Mouse (Mus musculus) lung, adult 2 months (tissue): ENCODE measurements at regions not wholly inside any gene's neighbourhood (a gene's known extent, or its start where the extent isn't known, plus 50 kb on each side); places are given as distances from the start of the nearest gene placed in this dataset.

ENCODE experiments used
- DNase-seq: peaks from one replicate; pipeline ENCODE4 v3.0.0; 2022
- H3K4me1 ChIP-seq: fragments of 200-500 bp; 2 replicates; pipeline ENCODE4 v1.6.1; 2011; ENCODE audit warnings: low read length; ENCODE audit not compliant: control insufficient read depth, insufficient read depth
- H3K4me3 ChIP-seq: fragments of 200-500 bp; replicated peaks from 2 replicates; pipeline ENCODE3; 2011; ENCODE audit warnings: low read depth, mild to moderate bottlenecking, control low read depth, low read length; ENCODE audit errors: extremely low read depth
- CTCF ChIP-seq: fragments of 200-500 bp; IDR thresholded peaks from 2 replicates; pipeline ENCODE4 v1.5.1; 2011; ENCODE audit warnings: mild to moderate bottlenecking, low read length, control low read depth; ENCODE audit not compliant: insufficient read depth
- POLR2A ChIP-seq: fragments of 200-500 bp; IDR thresholded peaks from 2 replicates; pipeline ENCODE4 v1.6.1; 2011; ENCODE audit warnings: low read depth, mild to moderate bottlenecking, control low read depth, low read length, borderline replicate concordance; ENCODE audit errors: extremely low read depth
- WGBS: fragments of 180-500 bp; shearing (Covaris S2); methylation state at CpG from one replicate; pipeline ENCODE4 v1.1.7; 2018; 5-methylcytosine and 5-hydroxymethylcytosine counted together

DNA sequence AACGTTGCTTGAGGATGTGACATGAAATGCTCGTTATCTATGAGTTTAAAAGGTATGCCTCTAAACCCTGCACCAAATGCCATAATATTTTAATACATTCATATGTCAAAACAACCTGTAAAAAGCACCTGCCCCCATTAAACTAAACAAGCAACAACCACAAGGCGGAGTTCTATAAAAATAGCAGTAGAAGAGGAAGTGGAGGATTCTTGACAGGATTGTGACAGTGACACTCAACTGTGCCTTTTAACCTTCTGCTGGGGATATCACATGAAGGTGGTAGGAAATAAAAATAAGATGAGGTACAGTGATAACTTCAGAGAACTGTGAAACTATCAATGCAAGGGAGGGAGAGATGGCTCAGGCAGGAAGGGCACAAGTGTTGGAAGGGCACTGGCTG, 58.6 kb upstream of the Dbx2 start:
- H3K4me3 ChIP-seq = no peak overlapping the region
- no peak for DNase-seq
- TF ChIP-seq POLR2A (no peak), CTCF (no peak)
- no peaks in the 10 kb centered on the region for H3K4me1 ChIP-seq
- WGBS = 64% methylated on average over 3 of the region's 3 CpGs

DNA sequence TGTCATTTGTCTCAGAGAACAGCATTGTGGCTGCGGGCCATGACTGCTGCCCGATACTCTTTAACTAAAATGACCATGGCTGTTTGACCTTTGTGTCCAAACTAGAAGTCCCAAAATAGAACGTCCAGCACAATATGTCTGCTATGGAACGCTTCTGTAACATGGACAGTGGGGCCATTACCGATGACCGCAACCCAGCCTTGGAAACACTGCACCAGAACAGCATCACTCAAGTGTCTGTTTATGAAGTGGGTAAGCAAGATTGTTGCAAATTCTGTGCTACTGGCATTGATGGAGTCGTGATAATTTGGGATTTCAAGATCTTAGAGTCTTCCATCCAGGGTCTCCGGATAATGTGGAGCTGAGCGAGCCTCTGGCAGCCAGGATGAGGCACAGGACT, 60.2 kb upstream of the Dbx2 start:
- 82% methylated on average over 9 of the region's 9 CpGs for WGBS

DNA sequence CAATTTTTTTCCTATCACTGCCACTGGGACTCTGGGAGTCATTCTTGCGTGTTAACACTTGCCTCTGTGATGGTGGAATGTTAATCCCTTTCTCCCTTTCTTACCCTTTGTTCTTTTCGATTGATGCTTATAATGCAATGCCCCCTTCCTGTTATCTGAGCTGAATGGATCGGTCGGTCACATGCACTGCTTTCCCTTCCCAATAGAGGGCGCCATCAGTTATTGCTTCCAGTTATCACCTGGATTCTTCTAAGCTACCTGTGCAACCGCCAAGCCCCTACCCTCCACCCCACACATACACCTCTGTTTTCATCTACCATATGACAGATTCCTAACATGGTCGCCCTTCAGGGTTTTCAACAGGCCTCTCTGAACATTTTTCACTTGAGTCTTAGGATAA, 66.9 kb upstream of the Ano6 start:
- Histone ChIP-seq H3K4me1 (no peaks in the 10 kb centered on the region), H3K4me3 (no peak overlapping the region)
- peak; percentile 10 for DNase-seq
- 0 out of 2 replicates have a peak, but pooled peaks have one; percentile 15 for TF ChIP-seq CTCF
- TF ChIP-seq POLR2A = no peak
- WGBS = 39% methylated on average over 7 of the region's 7 CpGs

More for the DNA sequence above, 60.2 kb upstream of the Dbx2 start:
- no peak for TF ChIP-seq POLR2A
- TF ChIP-seq CTCF = no peak
- Histone ChIP-seq H3K4me1 (no peaks in the 10 kb centered on the region), H3K4me3 (no peak overlapping the region)
- no peak for DNase-seq

DNA sequence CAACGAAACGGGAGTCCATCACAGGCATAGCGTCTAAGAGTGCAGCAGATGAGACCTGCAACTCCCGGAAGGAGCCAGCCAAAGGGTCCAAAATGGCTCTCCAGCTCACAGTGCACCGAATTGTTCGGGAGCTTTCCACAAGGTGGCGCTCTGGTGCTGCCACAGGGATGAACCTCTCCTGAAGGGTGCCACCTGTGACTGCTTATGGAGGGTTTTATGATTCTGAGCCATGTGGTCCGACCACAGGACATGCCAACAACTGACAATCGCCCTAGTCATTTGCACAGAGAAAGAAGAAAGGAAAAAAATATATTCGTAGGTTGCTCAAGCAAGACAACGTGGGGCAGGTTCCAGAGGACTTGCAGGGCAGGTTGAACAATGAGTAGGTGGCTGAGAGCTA, 64.8 kb upstream of the Ano6 start:
- WGBS = 24% methylated on average over 11 of the region's 11 CpGs
- peak; percentile 68 for DNase-seq
- TF ChIP-seq POLR2A (no peak), CTCF (peak; percentile 52)

DNA sequence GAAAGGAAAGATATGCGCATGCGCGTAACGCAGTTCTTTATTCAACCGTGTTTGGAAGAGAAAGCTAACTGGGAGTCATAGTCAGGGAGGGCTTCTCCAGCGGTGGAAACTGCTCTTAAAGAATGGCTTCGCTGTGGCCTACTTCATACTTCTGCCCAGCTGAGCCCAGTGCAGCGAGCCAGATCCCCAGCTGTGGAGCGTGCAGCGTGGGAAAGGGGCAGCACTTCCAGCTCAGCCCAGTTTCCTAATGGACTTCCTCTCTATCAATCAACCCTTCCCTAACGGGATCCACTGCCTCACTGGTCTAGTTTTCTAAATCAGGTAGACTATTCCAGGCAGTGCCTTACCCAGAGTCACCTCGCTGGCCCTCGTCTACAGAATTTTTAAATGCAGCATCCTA, 64.1 kb upstream of the Ano6 start:
- Histone ChIP-seq H3K4me3 (no peak overlapping the region), H3K4me1 (no peaks in the 10 kb centered on the region)
- TF ChIP-seq POLR2A = no peak
- no peak for TF ChIP-seq CTCF
- 70% methylated on average over 13 of the region's 13 CpGs for WGBS
- DNase-seq = no peak

More for the DNA sequence above, 64.8 kb upstream of the Ano6 start:
- no peak overlapping the region for H3K4me3 ChIP-seq
- H3K4me1 ChIP-seq = no peaks in the 10 kb centered on the region

DNA sequence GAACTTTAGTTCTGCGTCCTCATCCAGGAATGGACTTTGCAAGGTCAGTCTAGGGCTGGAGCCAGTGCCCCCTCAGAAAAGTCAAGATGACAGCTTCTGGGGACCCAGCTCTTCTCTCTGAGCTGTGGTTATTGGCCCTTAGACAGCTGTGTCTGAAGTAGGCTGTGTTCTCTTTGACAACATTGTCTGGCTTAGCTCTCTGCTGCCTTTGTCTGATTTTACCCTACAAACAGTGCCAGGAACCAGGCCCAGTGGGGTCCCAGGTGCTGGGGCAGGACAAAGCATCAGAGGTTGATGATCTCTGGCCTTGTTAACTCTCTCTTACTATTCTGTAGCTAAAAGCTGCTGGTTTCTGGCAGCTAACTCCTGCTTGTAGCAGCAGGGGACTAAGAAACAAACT, 54.9 kb upstream of the Ano6 start:
- no peak for TF ChIP-seq POLR2A
- TF ChIP-seq CTCF = no peak
- WGBS = 77% methylated on average over 1 of the region's 1 CpGs
- no peaks in the 10 kb centered on the region for H3K4me1 ChIP-seq
- no peak overlapping the region for H3K4me3 ChIP-seq
- no peak for DNase-seq
